Mouse (Mus musculus) layer of hippocampus, adult 6 months (tissue): ENCODE data around the gene Bag3. TPM values are rescaled to one million over a fixed set of nuclear protein-coding genes. Genes with fewer than 3 reads are reported as not detected.

ENCODE experiments used
- long read RNA-seq, 2 experiments: library from polyadenylated mRNA; unstranded; transcript quantifications; one replicate each; pipeline ENCODE4 v2.0.0; 2019 to 2020
- microRNA-seq: library from miRNA; unstranded; fragments of <30 nt; microRNA quantifications from one replicate; pipeline ENCODE4 v1.2.0, GENCODE M21; 2020
- polyA plus RNA-seq: library from polyadenylated mRNA; unstranded; fragments of <200 nt; fragmentation: Nextera tagmentation; gene quantifications from 2 replicates; pipeline ENCODE4 v1.2.3, GENCODE M21; 2021

Bag3 gene
- 4.7 and 5.3 TPM in 2 replicates for polyA plus RNA-seq
- long read RNA-seq, experiment 1, partial matches to known transcripts: 1 of 3 reads
- long read RNA-seq, experiment 1, other reads (novel, unspliced or antisense): 0 of 3 reads
- long read RNA-seq, experiment 2, transcript Bag3-201 (4 exons, 2,562 nt): major isoform, 19 of 24 reads
- long read RNA-seq, experiment 2, partial matches to known transcripts: 5 of 24 reads
- long read RNA-seq, experiment 2, other reads (novel, unspliced or antisense): 0 of 24 reads

GRCm38 (mm10) chr7:128523349-128523961 is at the start of gene Bag3:
Bag3 (plus strand) TSS chr7:128523616.

Small RNAs within 50 kb of the gene (microRNA-seq; reads per million reads assigned to microRNA genes)
- not detected for gene Gm24365

Other genes starting within 250 kb of the Bag3 start
- gene BC017158, start 225.4 kb upstream of the Bag3 start, polyA plus RNA-seq: 17.7 and 20.3 TPM in 2 replicates
- gene Rgs10, start 104.9 kb upstream of the Bag3 start, polyA plus RNA-seq: 127 and 136 TPM in 2 replicates
- 8.4 and 10.4 TPM in 2 replicates for gene Tial1, start 61.9 kb upstream of the Bag3 start, polyA plus RNA-seq
- gene Inpp5f, start 87.7 kb downstream of the Bag3 start, polyA plus RNA-seq: 40.3 and 73.8 TPM in 2 replicates
- gene Mcmbp, start 216.9 kb downstream of the Bag3 start, polyA plus RNA-seq: 16.0 and 24.5 TPM in 2 replicates
- gene Sec23ip, start 221.3 kb downstream of the Bag3 start, polyA plus RNA-seq: 14.9 and 18.7 TPM in 2 replicates